1 mouse cellular context compared by ENCODE assay signal in the genomic region with DNA sequence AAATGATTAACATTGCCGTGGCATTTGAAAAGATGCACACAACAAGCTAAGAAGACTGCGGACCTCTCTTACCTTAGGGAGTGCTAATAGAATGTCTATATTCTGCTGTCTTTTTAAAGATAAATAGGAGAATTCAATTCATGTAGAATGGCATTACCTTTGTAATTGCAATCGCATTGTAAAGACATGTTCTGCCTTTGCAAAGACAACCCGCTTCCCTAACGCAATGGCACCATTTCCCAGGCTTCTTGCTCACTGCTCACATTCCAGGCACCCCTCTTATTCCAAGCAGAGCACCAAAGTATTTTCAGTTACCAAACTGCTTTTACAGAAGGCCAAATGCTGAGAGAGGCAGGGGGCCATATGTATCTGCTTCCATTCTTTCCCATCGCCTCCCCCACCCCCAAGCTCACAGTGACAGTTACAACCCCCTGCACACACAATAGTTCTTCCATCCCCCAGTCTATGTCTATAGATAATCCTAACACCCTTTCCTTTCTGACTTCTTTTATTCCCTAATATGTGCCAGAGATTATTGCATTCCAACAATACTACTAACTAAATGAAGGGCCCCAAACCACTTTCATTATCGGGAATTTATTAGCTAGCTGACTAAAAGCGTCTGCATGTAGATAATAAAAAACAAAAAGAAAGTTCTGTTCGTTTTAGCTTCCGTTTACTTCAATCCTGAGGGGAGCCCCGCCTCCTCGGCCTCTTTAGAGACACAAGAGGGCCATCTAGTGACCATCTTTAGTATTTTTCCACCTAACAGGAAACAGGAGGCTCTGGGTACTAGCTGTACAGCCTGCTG.
TF ChIP-seq lines count a peak whose summit lies in the region.

No protein-coding gene starts in this region.

TF ChIP-seq in MEL, 35 proteins besides CTCF, POLR2A, EP300 and RAD21 (continued from another document):
- no peak for TF ChIP-seq E2F4 (IDR thresholded peaks at IDR 0.05; ENCODE audit: borderline replicate concordance, low read depth, low read length)
- TF ChIP-seq USF1 (IDR thresholded peaks at IDR 0.05; ENCODE audit: low read depth, low read length): no peak
- TF ChIP-seq MXI1 (IDR thresholded peaks at IDR 0.05; ENCODE audit: low read depth, low read length): peak; percentile 56
- no peak for TF ChIP-seq CHD1 (IDR thresholded peaks at IDR 0.05; ENCODE audit: low read depth, low read length)
- TF ChIP-seq GATA1 (IDR thresholded peaks at IDR 0.05; ENCODE audit: low read depth, low read length): peak; percentile 50; the same call in 1 of the 2 replicates
- no peak for TF ChIP-seq KAT2A (conservative IDR thresholded peaks at IDR 0.05; ENCODE audit: low read depth, low read length)
- TF ChIP-seq CHD2 (IDR thresholded peaks at IDR 0.05; ENCODE audit: low read length): peak; percentile 75
- TF ChIP-seq MEF2A (IDR thresholded peaks at IDR 0.05; ENCODE audit: extremely low read depth, insufficient replicate concordance, low read depth, low read length, poor library complexity, severe bottlenecking): no peak
- TF ChIP-seq MAZ (IDR thresholded peaks at IDR 0.05; ENCODE audit: low read depth, low read length): peak; percentile 76; the same call in 1 of the 2 replicates
- peak; percentile 88 for TF ChIP-seq SMC3 (IDR thresholded peaks at IDR 0.05; ENCODE audit: low read depth, low read length)
- TF ChIP-seq ZC3H11A (IDR thresholded peaks at IDR 0.05; ENCODE audit: low read depth, low read length): peak; percentile 89
- TF ChIP-seq NELFE (IDR thresholded peaks at IDR 0.05; ENCODE audit: low read depth, low read length): no peak
- TF ChIP-seq ZMIZ1 (IDR thresholded peaks at IDR 0.05; ENCODE audit: low read depth, low read length): peak; percentile 49; the same call in 1 of the 2 replicates
- peak; percentile 65; the same call in 1 of the 2 replicates for TF ChIP-seq ZNF384 (IDR thresholded peaks at IDR 0.05; ENCODE audit: low read depth, low read length)
- 0 out of 2 replicates have a peak, but pooled peaks have one; percentile 9 for TF ChIP-seq RCOR1 (IDR thresholded peaks at IDR 0.05; ENCODE audit: low read depth, low read length)
- TF ChIP-seq POLR2AphosphoS2 (IDR thresholded peaks at IDR 0.05; ENCODE audit: low read length): no peak
- TF ChIP-seq GABPA (IDR thresholded peaks at IDR 0.05; ENCODE audit: low read depth, low read length): no peak
- TF ChIP-seq SIN3A (IDR thresholded peaks at IDR 0.05; ENCODE audit: low read length): peak; percentile 79
- peak; percentile 29; the same call in 1 of the 2 replicates for TF ChIP-seq TCF12 (IDR thresholded peaks at IDR 0.05; ENCODE audit: low read depth, low read length)
- TF ChIP-seq TAL1 (IDR thresholded peaks at IDR 0.05; ENCODE audit: low read length): no peak
- no peak for TF ChIP-seq MAFK (IDR thresholded peaks at IDR 0.05; ENCODE audit: borderline replicate concordance, low read depth, low read length)
- TF ChIP-seq ETS1 (IDR thresholded peaks at IDR 0.05; ENCODE audit: low read depth, low read length): peak; percentile 62
- TF ChIP-seq MYB (IDR thresholded peaks at IDR 0.05; ENCODE audit: low read depth, low read length): peak; percentile 74
- TF ChIP-seq MYC (IDR thresholded peaks at IDR 0.05; ENCODE audit: low read depth, low read length): no peak
- TF ChIP-seq HCFC1 (IDR thresholded peaks at IDR 0.05; ENCODE audit: low read depth, low read length): no peak
